ENCODE assay signal across 14 mouse cellular contexts in the genomic region with DNA sequence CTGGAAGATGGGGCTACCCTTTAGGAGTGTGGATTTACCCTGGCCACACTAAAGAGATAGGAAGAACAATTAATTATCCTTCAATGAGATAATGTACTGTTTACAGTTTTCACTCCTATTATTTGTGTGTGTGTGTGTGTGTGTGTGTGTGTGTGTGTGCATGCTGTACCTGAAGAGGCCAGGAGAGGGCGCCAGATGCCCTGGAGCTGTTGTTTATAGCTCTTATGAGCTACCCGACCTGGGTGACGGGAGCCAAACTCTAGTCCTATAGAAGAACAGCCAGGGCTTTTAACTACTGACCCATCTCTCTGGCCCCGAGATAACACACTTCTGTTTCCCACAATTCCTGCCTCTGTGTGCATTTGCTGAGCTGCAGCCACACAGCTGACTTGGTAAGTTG. TPM values are rescaled to one million over a fixed set of nuclear protein-coding genes. Genes with fewer than 3 reads are reported as not detected.
DNase-seq lines count a peak whose midpoint lies in the region; ATAC-seq and TF ChIP-seq lines count a peak whose summit lies in the region.
"Had no signal": no experiment of that assay in that cellular context is flagged by ENCODE, and none has a peak within 500 bp of the region (broad histone marks: within the 10 kb centered on the region; RNA-seq: fewer than 3 reads in every experiment).

No protein-coding gene starts in this region.

- 0 out of 2 replicates have a peak overlapping the region, but pooled peaks have one; percentile 48 for H3K27ac ChIP-seq in kidney, embryonic 15.5 days
- H3K27ac ChIP-seq in testis, adult 2 months (ENCODE audit: control insufficient read depth, insufficient read depth, low read depth, low read length): no peak overlapping the region
- H3K27ac ChIP-seq: heart, adult 2 months; limb, embryonic 13.5 days; midbrain, embryonic 10.5 days had no signal

- no peaks in the 10 kb centered on the region for H3K27me3 ChIP-seq in kidney, embryonic 15.5 days
- no peaks in the 10 kb centered on the region for H3K27me3 ChIP-seq in testis, adult 2 months (ENCODE audit: control insufficient read depth, insufficient read depth, low read length)
- H3K27me3 ChIP-seq: limb, embryonic 13.5 days had no signal

- no peak overlapping the region for H3K4me3 ChIP-seq in kidney, embryonic 15.5 days (replicated peaks)
- H3K4me3 ChIP-seq in testis, adult 2 months (ENCODE audit: control insufficient read depth, low read depth, low read length): no peak overlapping the region
- H3K4me3 ChIP-seq: heart, adult 2 months; limb, embryonic 13.5 days; midbrain, embryonic 10.5 days; myocyte had no signal

- no peak for TF ChIP-seq POLR2A in testis, adult 2 months (IDR thresholded peaks at IDR 0.05; ENCODE audit: control insufficient read depth, low read depth, low read length)

- no peaks in the 10 kb centered on the region for H3K36me3 ChIP-seq in kidney, embryonic 15.5 days
- no peaks in the 10 kb centered on the region for H3K36me3 ChIP-seq in testis, adult 2 months (ENCODE audit: control insufficient read depth, insufficient read depth, low read length)
- H3K36me3 ChIP-seq: limb, embryonic 13.5 days; midbrain, embryonic 10.5 days had no signal

- 86% methylated on average over 4 of the region's 4 CpGs for WGBS in kidney, embryonic 15.5 days

- peaks cover 32% of the 10 kb centered on the region for H3K4me1 ChIP-seq in kidney, embryonic 15.5 days
- H3K4me1 ChIP-seq in testis, adult 2 months (ENCODE audit: control insufficient read depth, insufficient read depth, low read length): peaks cover 6% of the 10 kb centered on the region
- H3K4me1 ChIP-seq: limb, embryonic 13.5 days had no signal

- no peak overlapping the region for H3K9ac ChIP-seq in kidney, embryonic 15.5 days
- H3K9ac ChIP-seq: limb, embryonic 13.5 days had no signal

- no peak for DNase-seq in kidney, postnatal 14 days
- no peak for DNase-seq in testis, postnatal 10 days (ENCODE audit: low spot score)
- DNase-seq in ZHBTc4 (ENCODE audit: low read depth, low spot score): peak; percentile 80
- peak; percentile 70 for DNase-seq in thymus, postnatal 4 days
- DNase-seq in gastrocnemius, postnatal 10 days: no peak
- DNase-seq: adrenal gland, postnatal 25 days; heart, adult 2 months; heart, postnatal 4 days; lung, postnatal 10 days had no signal

- no peak overlapping the region for H3K4me2 ChIP-seq in kidney, embryonic 15.5 days
- H3K4me2 ChIP-seq: limb, embryonic 13.5 days had no signal

- ATAC-seq in kidney, embryonic 15.5 days (replicated peaks; ENCODE audit: low FRiP score): no peak

- H3K9me3 ChIP-seq in kidney, embryonic 15.5 days (replicated peaks): no peaks in the 10 kb centered on the region; the same call in 1 of the 2 replicates
- H3K9me3 ChIP-seq: limb, embryonic 13.5 days; midbrain, embryonic 10.5 days had no signal

- TF ChIP-seq CTCF in testis, adult 2 months (IDR thresholded peaks at IDR 0.05; ENCODE audit: control insufficient read depth, insufficient read depth, insufficient replicate concordance, low read depth, low read length): peak; percentile 65; the same call in 1 of the 2 replicates

RNA-seq across cellular contexts. Expression of a gene that starts 25.4 kb away (rescaled TPM):
- 336 and 358 TPM in 2 replicates for polyA plus RNA-seq in kidney, embryonic 15.5 days (2015; fragmentation: Nextera tagmentation; extraction: Ambion mirVana)
- polyA plus RNA-seq in testis, adult 2 months (2012; rRNA removed): 13.5 and 16.7 TPM in 2 replicates
- total RNA-seq in gastrocnemius, postnatal 10 days (2021): 1,000 to 10,000 TPM; 1,018 to 1,167 TPM

RNA-seq across cellular contexts. Expression of a gene that starts 52.4 kb away (rescaled TPM):
- polyA plus RNA-seq in kidney, embryonic 15.5 days (2015; fragmentation: Nextera tagmentation; extraction: Ambion mirVana): 15.4 and 15.5 TPM in 2 replicates
- 8.3 and 9.0 TPM in 2 replicates for polyA plus RNA-seq in testis, adult 2 months (2012; rRNA removed)
- 1 to 10 TPM; 2.0 to 4.6 TPM for total RNA-seq in gastrocnemius, postnatal 10 days (2021)

Comparison
In these comparisons a context has a peak if more than half of its experiments do, and no peak if none do; other contexts are left out.
1. DNase-seq: peak in ZHBTc4 (single experiment) and thymus, postnatal 4 days (single experiment); none in kidney, postnatal 14 days (single experiment), testis, postnatal 10 days (single experiment) and gastrocnemius, postnatal 10 days (single experiment).
2. RNA of a gene that starts 25.4 kb away (polyA plus RNA-seq): 336 to 358 TPM in kidney, embryonic 15.5 days; 13.5 to 16.7 TPM in testis, adult 2 months; every median in the first group is over 10 times any median in the second.